Mouse (Mus musculus): ENCODE results near the gene Drc3. TPM values are rescaled to one million over a fixed set of nuclear protein-coding genes. Genes with fewer than 3 reads are reported as not detected.

Drc3 gene
- polyA plus RNA-seq, 1 experiment from 2014 or later = 5.2 TPM

GRCm38 (mm10) chr11:60323731-60324130 lies 29.4 kb upstream of the Drc3 start:
- Histone ChIP-seq H3K9ac (replicated peaks; ENCODE audit: low read depth, low read length) (no peak overlapping the region), H3K36me3 (ENCODE audit: control insufficient read depth, insufficient read depth, low read length) (no peaks in the 10 kb centered on the region), H3K27me3 (ENCODE audit: control insufficient read depth, insufficient read depth, low read length) (no peaks in the 10 kb centered on the region), H3K4me1 (ENCODE audit: control insufficient read depth, insufficient read depth, low read length) (peaks cover 17% of the 10 kb centered on the region; the same call in 1 of the 2 replicates), H3K4me3 (ENCODE audit: low read depth, low read length) (no peak overlapping the region), H3K27ac (ENCODE audit: low read depth, low read length) (no peak overlapping the region), H3K4me2 (ENCODE audit: low read depth, low read length) (no peak overlapping the region), H3K9me3 (ENCODE audit: control insufficient read depth, low read length) (no peaks in the 10 kb centered on the region)
- no peak for ATAC-seq (ENCODE audit: low read depth)

DNA sequence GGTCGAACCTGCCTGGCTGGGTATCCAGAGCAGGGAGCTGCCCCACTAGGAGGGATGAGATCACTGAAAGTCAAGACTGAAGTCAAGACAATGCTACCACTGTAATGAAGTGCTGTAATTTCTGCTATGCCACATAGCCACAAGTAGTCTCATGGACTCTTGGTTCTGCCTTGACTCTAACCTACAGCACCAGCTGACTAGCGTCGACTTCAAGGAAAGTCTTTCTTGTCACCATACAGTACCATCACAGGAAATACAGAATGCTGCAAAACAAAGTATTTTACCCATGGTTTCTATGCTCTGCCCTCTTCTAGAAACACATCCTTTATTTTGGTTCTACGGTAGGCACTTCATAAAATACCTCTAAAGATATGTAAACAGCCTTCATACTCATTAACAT lies 22.6 kb upstream of the Drc3 start:
- Histone ChIP-seq H3K36me3 (ENCODE audit: control insufficient read depth, insufficient read depth, low read length) (no peaks in the 10 kb centered on the region), H3K4me2 (ENCODE audit: low read depth, low read length) (no peak overlapping the region), H3K4me3 (ENCODE audit: low read depth, low read length) (no peak overlapping the region), H3K9me3 (ENCODE audit: control insufficient read depth, low read length) (no peaks in the 10 kb centered on the region), H3K27ac (ENCODE audit: low read depth, low read length) (no peak overlapping the region), H3K4me1 (ENCODE audit: control insufficient read depth, insufficient read depth, low read length) (peaks cover 3% of the 10 kb centered on the region; the same call in 1 of the 2 replicates), H3K9ac (replicated peaks; ENCODE audit: low read depth, low read length) (no peak overlapping the region), H3K27me3 (ENCODE audit: control insufficient read depth, insufficient read depth, low read length) (no peaks in the 10 kb centered on the region)
- no peak for ATAC-seq (ENCODE audit: low read depth)
- 94% methylated on average over 4 of the region's 4 CpGs for WGBS

DNA sequence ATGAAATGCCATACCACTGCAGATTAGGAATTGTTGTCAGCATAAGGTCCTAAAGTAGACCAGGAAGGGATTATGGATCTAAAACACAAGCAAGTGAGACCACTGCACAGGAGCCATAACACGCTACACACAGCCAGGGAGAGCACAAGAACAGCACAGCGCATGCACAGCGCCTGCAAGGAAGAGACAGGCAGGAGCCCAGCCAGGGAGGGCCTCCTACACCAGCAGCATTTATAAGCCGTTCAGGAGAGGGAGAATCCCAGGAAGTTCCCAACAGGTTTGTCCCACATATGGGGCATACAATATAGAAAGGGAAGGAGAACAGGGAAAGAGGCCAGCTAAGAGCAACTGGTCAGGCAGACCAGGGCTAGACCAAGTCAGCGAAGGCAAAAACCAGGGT lies 19.7 kb upstream of the Drc3 start:
- Histone ChIP-seq H3K9ac (replicated peaks; ENCODE audit: low read depth, low read length) (no peak overlapping the region), H3K4me2 (ENCODE audit: low read depth, low read length) (no peak overlapping the region), H3K9me3 (ENCODE audit: control insufficient read depth, low read length) (no peaks in the 10 kb centered on the region), H3K27me3 (ENCODE audit: control insufficient read depth, insufficient read depth, low read length) (no peaks in the 10 kb centered on the region), H3K27ac (ENCODE audit: low read depth, low read length) (no peak overlapping the region), H3K4me1 (ENCODE audit: control insufficient read depth, insufficient read depth, low read length) (peaks cover 3% of the 10 kb centered on the region; the same call in 1 of the 2 replicates), H3K36me3 (ENCODE audit: control insufficient read depth, insufficient read depth, low read length) (0 out of 2 replicates have a peak, but pooled peaks cover 4% of the 10 kb centered on the region), H3K4me3 (ENCODE audit: low read depth, low read length) (no peak overlapping the region)
- ATAC-seq (ENCODE audit: low read depth) = no peak
- WGBS = 82% methylated on average over 5 of the region's 5 CpGs

- 77% methylated on average over 3 of the region's 3 CpGs for WGBS
- 0 out of 2 replicates have a peak overlapping the region, but pooled peaks have one; percentile 28 for H3K27ac ChIP-seq (ENCODE audit: low read depth, low read length)
- H3K4me3 ChIP-seq (ENCODE audit: low read depth, low read length) = no peak overlapping the region
- H3K4me2 ChIP-seq (ENCODE audit: low read depth, low read length) = no peak overlapping the region
- no peak for ATAC-seq (ENCODE audit: low read depth)
- H3K27me3 ChIP-seq (ENCODE audit: control insufficient read depth, insufficient read depth, low read length) = no peaks in the 10 kb centered on the region
- H3K4me1 ChIP-seq (ENCODE audit: control insufficient read depth, insufficient read depth, low read length) = peaks cover 3% of the 10 kb centered on the region; the same call in 1 of the 2 replicates
- H3K9ac ChIP-seq (replicated peaks; ENCODE audit: low read depth, low read length) = no peak overlapping the region
- 0 out of 2 replicates have a peak, but pooled peaks cover 4% of the 10 kb centered on the region for H3K36me3 ChIP-seq (ENCODE audit: control insufficient read depth, insufficient read depth, low read length)
- H3K9me3 ChIP-seq (ENCODE audit: control insufficient read depth, low read length) = no peaks in the 10 kb centered on the region
Measured at GRCm38 (mm10) chr11:60334124-60334523, 19.0 kb upstream of the Drc3 start.

DNA sequence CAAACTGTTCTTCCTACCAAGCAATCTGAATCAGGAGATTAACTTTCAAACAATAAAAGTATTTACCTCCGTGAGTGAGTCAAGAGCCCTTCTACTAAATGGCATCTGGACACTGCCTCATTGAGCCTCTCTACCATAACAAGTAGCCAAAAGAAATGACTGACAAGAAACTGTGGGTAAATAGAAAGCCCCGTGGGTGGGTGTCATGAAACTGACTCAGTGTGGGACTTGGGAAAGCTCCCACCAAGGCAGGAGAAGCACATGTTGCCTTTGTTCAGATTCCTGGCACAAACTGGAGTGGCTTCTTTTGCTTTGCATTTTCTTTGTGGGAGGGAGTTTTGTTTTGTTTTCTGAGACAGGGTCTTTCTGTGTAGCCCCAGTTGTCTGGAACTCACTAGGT lies 17.4 kb upstream of the Drc3 start:
- 70% methylated on average over 2 of the region's 2 CpGs for whole genome bisulfite sequencing
- Histone ChIP-seq H3K36me3 (ENCODE audit: control insufficient read depth, insufficient read depth, low read length) (0 out of 2 replicates have a peak, but pooled peaks cover 4% of the 10 kb centered on the region), H3K27me3 (ENCODE audit: control insufficient read depth, insufficient read depth, low read length) (no peaks in the 10 kb centered on the region), H3K4me3 (ENCODE audit: low read depth, low read length) (no peak overlapping the region), H3K4me1 (ENCODE audit: control insufficient read depth, insufficient read depth, low read length) (peaks cover 3% of the 10 kb centered on the region; the same call in 1 of the 2 replicates), H3K9ac (replicated peaks; ENCODE audit: low read depth, low read length) (no peak overlapping the region), H3K27ac (ENCODE audit: low read depth, low read length) (no peak overlapping the region), H3K4me2 (ENCODE audit: low read depth, low read length) (no peak overlapping the region), H3K9me3 (ENCODE audit: control insufficient read depth, low read length) (no peaks in the 10 kb centered on the region)
- no peak for ATAC-seq (ENCODE audit: low read depth)

- no peak overlapping the region for H3K9ac ChIP-seq (replicated peaks; ENCODE audit: low read depth, low read length)
- ATAC-seq (ENCODE audit: low read depth) = no peak
- 71% methylated on average over 4 of the region's 4 CpGs for WGBS
- H3K4me2 ChIP-seq (ENCODE audit: low read depth, low read length) = no peak overlapping the region
- 0 out of 2 replicates have a peak, but pooled peaks cover 4% of the 10 kb centered on the region for H3K36me3 ChIP-seq (ENCODE audit: control insufficient read depth, insufficient read depth, low read length)
- H3K4me3 ChIP-seq (ENCODE audit: low read depth, low read length) = no peak overlapping the region
- no peak overlapping the region for H3K27ac ChIP-seq (ENCODE audit: low read depth, low read length)
- H3K9me3 ChIP-seq (ENCODE audit: control insufficient read depth, low read length) = no peaks in the 10 kb centered on the region
- no peaks in the 10 kb centered on the region for H3K27me3 ChIP-seq (ENCODE audit: control insufficient read depth, insufficient read depth, low read length)
- H3K4me1 ChIP-seq (ENCODE audit: control insufficient read depth, insufficient read depth, low read length) = peaks cover 3% of the 10 kb centered on the region; the same call in 1 of the 2 replicates
Measured at GRCm38 (mm10) chr11:60338291-60338690, 14.8 kb upstream of the Drc3 start.

GRCm38 (mm10) chr11:60339361-60339760 lies 13.8 kb upstream of the Drc3 start:
- H3K36me3 ChIP-seq (ENCODE audit: control insufficient read depth, insufficient read depth, low read length) = 0 out of 2 replicates have a peak, but pooled peaks cover 4% of the 10 kb centered on the region
- H3K27ac ChIP-seq (ENCODE audit: low read depth, low read length) = no peak overlapping the region
- no peak overlapping the region for H3K4me2 ChIP-seq (ENCODE audit: low read depth, low read length)
- no peak for ATAC-seq (ENCODE audit: low read depth)
- no peaks in the 10 kb centered on the region for H3K27me3 ChIP-seq (ENCODE audit: control insufficient read depth, insufficient read depth, low read length)
- no peaks in the 10 kb centered on the region for H3K4me1 ChIP-seq (ENCODE audit: control insufficient read depth, insufficient read depth, low read length)
- H3K9ac ChIP-seq (replicated peaks; ENCODE audit: low read depth, low read length) = no peak overlapping the region
- 96% methylated on average over 12 of the region's 12 CpGs for WGBS
- no peaks in the 10 kb centered on the region for H3K9me3 ChIP-seq (ENCODE audit: control insufficient read depth, low read length)
- H3K4me3 ChIP-seq (ENCODE audit: low read depth, low read length) = no peak overlapping the region

DNA sequence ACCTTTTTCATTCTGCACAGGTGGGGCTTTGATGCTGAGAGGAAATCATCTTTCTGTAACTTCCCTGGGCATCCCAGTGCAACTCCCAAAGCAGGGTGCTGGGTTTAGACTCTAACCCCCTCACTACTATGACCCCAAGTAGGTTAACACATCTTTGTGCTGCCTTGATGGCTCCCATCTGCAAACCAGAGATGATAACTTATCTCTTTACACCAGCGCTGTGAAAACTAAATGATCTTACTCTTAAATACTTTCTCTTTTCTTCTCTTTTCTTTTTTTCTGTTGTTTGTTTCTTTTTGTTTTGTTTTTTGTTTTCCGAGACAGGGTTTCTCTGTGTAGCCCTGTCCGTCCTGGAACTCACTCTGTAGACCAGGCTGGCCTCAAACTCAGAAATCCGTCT lies 7.3 kb upstream of the Drc3 start:
- Histone ChIP-seq H3K4me2 (ENCODE audit: low read depth, low read length) (no peak overlapping the region), H3K9ac (replicated peaks; ENCODE audit: low read depth, low read length) (no peak overlapping the region), H3K4me3 (ENCODE audit: low read depth, low read length) (no peak overlapping the region), H3K27ac (ENCODE audit: low read depth, low read length) (no peak overlapping the region), H3K9me3 (ENCODE audit: control insufficient read depth, low read length) (no peaks in the 10 kb centered on the region), H3K27me3 (ENCODE audit: control insufficient read depth, insufficient read depth, low read length) (no peaks in the 10 kb centered on the region), H3K36me3 (ENCODE audit: control insufficient read depth, insufficient read depth, low read length) (no peaks in the 10 kb centered on the region), H3K4me1 (ENCODE audit: control insufficient read depth, insufficient read depth, low read length) (no peaks in the 10 kb centered on the region; the same call in 1 of the 2 replicates)
- 88% methylated on average over 4 of the region's 4 CpGs for WGBS
- no peak for ATAC-seq (ENCODE audit: low read depth)

DNA sequence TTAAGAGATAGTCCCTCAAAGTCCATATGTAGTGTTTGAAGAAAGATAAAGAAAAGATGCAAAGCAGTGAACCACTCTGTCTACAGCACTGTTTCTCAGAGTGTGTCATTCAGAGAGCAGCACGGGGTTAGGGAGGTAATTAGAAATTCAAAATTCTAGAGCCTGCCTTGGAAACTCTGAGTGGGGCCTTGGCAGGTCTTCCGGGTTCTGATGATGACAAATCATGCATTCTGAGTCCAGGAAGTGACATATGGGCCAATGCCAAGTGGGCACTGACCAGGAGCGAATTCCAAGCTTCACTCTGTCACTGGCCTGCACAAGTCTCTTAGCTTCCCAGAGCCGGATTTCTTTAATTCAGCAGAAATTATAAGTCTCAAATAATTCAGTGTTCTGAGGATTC lies 6.6 kb upstream of the Drc3 start:
- Histone ChIP-seq H3K4me2 (ENCODE audit: low read depth, low read length) (no peak overlapping the region), H3K27ac (ENCODE audit: low read depth, low read length) (no peak overlapping the region), H3K27me3 (ENCODE audit: control insufficient read depth, insufficient read depth, low read length) (no peaks in the 10 kb centered on the region), H3K4me3 (ENCODE audit: low read depth, low read length) (no peak overlapping the region), H3K4me1 (ENCODE audit: control insufficient read depth, insufficient read depth, low read length) (peaks cover 6% of the 10 kb centered on the region), H3K9ac (replicated peaks; ENCODE audit: low read depth, low read length) (no peak overlapping the region), H3K36me3 (ENCODE audit: control insufficient read depth, insufficient read depth, low read length) (no peaks in the 10 kb centered on the region), H3K9me3 (ENCODE audit: control insufficient read depth, low read length) (no peaks in the 10 kb centered on the region)
- ATAC-seq (ENCODE audit: low read depth) = no peak
- 70% methylated on average over 4 of the region's 4 CpGs for WGBS

Measured in neural tube, embryonic 14.5 days (tissue).